Mouse (Mus musculus) layer of hippocampus, adult 18-20 months (tissue): ENCODE data around the gene Hdac4. TPM values are rescaled to one million over a fixed set of nuclear protein-coding genes. Genes with fewer than 3 reads are reported as not detected.
A peak's percentile ranks its signal among the peaks of the same experiment; 100 is the strongest.

Experiments used
- DNase-seq, 2 experiments: peaks; one replicate each; pipeline ENCODE4 v3.0.0; 2022; ENCODE audit warnings: low spot score in 2 of 2
- total RNA-seq, 2 experiments: library from RNA; stranded (reverse); gene quantifications; 2 replicates each; pipeline ENCODE4 v1.2.3; 2021

Hdac4 gene
- total RNA-seq, 2 experiments from 2014 or later: 110 to 113 TPM

- DNase-seq: no peak
Measured at GRCm38 (mm10) chr1:92179070-92179469, 16.4 kb downstream of the Hdac4 start.

DNA sequence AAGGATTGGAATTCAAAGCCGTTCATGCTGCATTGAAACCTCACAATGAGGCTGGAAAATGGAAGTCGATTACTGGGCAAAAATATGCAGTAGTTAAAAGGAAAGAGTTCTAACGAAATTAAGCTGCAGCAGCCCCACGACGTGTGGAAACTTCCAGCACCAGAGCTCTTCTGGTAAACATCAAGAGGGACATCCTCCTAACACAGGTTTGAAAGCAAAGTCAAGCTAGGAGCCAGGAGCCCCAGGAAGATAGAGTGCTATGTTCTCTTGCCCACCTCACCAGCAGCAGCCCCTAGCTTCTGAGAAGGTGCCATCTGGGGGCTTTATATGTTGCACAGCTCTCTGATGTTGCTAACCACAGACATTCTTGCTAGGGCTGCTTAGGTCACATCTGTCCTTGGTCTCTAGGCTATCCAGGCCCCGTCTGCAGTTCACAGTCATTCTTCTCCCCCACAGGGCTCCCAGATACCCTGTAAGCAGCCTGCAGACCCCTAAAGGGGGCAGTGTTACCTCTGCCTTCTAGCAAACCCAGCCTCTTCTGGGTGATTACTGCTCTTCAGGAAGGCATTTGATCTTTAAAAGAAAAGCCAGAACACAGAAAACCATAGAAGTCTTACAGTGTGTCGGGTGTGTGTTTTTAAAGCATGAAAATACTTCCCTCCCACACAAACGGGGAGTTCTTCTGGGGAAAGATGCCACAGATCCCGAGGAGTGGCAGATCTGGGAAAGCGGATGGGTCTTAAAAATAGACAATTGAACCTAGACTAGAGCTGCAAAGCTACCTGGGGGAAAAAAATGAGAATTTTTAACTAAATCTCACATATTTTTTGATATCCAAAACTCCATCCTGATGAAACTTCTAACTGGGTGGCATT lies 17.2 kb downstream of the Hdac4 start:
- DNase-seq: peak in 1 of 2 experiments; percentile 42

DNA sequence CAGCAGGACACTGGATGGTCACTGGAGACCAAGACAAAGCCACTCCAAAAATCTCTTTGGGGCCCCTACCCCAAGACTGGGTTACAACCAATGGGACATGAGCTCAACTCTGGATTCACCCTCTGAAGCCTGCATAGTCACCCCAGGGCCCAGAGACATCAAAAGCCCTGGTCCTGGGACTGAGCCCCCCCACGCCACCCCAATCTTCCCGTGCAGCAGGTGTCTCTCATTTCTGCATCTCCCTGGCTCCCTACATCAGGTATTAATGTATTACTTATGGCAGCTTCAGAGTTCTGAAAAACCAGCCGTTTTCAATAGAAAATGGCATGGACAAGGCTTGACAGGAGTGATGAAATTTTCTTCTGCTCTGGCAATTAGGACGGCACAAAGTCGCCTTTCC lies 17.9 kb downstream of the Hdac4 start:
- no peak for DNase-seq

- no peak for DNase-seq
Measured at GRCm38 (mm10) chr1:92177196-92177595, 18.3 kb downstream of the Hdac4 start.

DNA sequence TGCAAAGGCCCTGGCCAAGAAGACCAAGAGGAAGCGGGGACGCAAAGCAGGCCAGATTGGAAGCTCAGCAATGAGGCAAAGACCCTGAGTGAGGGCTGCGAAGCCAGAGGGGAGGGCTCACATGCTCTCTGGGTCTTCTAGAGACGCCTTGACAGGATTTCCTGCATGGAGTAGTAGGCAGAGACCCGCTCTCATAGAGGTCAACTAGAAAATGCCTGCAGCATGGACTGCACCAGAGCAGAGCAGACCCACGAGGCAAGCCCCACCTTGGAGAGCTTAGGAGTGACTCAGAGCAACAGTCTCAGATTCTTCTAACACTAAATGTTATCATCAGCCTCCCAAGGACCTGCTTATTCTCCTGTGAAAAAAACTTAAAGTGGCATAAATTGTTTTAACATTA lies 20.2 kb downstream of the Hdac4 start:
- no peak for DNase-seq

GRCm38 (mm10) chr1:92174898-92175255 lies 20.6 kb downstream of the Hdac4 start:
- no peak for DNase-seq

GRCm38 (mm10) chr1:92174251-92174897 lies 21.1 kb downstream of the Hdac4 start:
- no peak for DNase-seq

DNA sequence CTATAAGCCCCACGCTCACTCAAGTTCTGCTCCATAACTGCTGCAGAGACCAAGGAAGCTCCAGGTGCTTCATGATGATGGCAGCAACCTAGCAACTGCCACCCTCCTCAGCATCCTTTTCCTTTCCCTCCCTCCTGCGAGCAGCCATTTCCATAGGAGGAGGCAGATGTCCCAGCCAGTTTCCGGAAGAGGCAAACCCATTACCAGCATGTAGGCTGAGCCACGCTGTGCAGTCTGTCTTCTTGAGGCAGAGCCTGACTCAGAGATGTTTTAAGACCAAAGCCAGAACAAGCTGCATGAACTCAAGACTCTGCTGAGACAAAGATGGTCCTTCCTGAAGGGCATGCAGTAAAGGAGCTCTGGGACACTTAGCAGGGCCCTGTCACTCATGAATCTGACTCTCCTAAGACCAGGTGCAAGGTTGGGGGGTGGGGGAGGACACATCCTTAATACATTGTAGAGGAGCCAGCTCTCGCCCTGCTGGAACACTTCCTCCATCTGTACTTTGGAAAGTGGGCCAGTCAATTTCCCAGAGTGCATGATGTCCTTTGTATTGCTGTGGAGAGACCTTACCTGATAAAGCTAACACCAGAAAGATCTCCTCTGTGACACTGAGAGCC lies 24.8 kb downstream of the Hdac4 start:
- DNase-seq: peak; percentile 44 to 64

DNA sequence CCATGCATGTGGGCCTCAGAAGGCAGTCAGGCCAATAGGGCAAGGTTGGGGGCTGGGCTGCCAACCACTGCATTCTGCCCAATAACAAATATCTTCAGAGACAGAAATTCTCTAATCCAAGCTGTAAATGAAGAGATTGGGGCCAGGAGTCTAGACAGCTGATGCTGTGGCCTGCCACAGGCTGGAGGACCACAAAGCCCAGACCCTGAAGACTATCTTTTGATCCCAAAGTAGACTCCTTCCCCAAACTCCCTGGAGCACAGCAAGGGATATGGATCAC lies 25.8 kb downstream of the Hdac4 start:
- DNase-seq: no peak

GRCm38 (mm10) chr1:92168900-92169775 lies 26.4 kb downstream of the Hdac4 start:
- no peak for DNase-seq

GRCm38 (mm10) chr1:92163932-92164331 lies 31.6 kb downstream of the Hdac4 start:
- DNase-seq: no peak

- DNase-seq: no peak
Measured at GRCm38 (mm10) chr1:92159804-92160203, 35.7 kb downstream of the Hdac4 start.

GRCm38 (mm10) chr1:92150201-92150600 lies 45.3 kb downstream of the Hdac4 start:
- peak in 1 of 2 experiments; percentile 30 for DNase-seq

GRCm38 (mm10) chr1:92148527-92148926 lies 47.0 kb downstream of the Hdac4 start:
- no peak for DNase-seq

GRCm38 (mm10) chr1:92144868-92145534 lies 50.5 kb downstream of the Hdac4 start:
- no peak for DNase-seq

DNA sequence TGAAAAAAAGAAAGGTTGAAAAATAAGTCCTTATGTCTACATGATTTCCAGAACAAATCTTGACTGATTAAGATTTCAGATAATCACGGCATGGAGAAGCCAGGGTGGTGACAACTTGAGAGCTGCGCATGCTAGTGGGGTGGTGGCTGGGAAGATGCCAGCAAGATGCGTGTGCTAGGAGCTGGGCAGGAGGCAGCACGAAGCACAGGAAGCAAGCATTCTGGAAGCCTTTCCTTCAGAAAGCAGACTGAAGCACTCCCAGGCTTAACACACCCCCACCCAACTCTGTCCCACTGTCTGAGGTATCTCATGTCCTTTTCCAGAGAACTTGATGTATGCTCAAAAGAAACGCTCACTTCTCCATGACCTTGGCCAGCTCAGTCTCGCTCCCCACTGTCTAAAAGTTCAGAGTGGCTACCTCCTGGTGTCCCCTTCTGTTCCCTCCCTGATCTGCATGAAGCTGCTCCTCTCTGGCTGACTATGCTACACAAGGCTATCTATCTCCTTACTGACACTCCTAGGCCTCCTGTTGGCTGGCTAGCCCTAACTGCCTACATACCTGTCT lies 52.1 kb downstream of the Hdac4 start:
- DNase-seq: peak; percentile 57 to 63

- DNase-seq: no peak
Measured at GRCm38 (mm10) chr1:92142793-92143192, 52.7 kb downstream of the Hdac4 start.

GRCm38 (mm10) chr1:92139001-92139400 lies 56.5 kb downstream of the Hdac4 start:
- DNase-seq: no peak

DNA sequence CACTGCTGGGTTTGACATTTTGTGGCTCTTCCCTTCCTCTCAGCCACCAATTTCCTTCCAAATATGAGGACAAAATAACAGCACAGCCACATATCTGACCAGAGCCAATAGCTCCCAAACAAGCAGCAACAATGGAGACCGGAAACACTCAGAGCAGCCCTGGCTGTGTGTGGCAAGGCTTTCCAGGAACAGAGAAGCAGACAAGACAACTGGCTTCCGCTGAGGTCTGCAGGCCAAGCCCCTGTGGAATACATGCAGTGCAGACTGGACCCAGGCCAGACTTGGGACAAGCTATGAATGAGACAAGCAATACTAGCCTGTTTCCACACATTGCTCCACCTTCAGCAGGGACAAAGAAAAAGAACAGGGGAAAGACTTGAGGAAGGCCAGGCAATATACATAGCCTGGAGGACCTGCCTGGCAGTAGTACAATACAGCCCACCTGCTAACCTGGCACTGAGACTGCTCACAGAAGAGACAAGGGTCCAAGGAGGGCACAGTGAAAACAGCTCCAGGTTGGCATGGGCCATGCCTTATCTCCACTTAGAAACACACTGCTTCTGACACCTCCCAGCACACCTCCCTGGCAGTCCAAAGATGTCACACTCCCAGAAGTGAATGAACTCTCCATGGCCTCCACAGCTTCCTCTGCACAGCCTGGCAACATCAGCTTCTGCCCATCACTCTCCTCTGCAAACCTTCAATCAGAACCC lies 58.2 kb downstream of the Hdac4 start:
- no peak for DNase-seq

- DNase-seq: no peak
Measured at GRCm38 (mm10) chr1:92136362-92136761, 59.1 kb downstream of the Hdac4 start.
